Mouse (Mus musculus): Measurements from ENCODE around the gene Mphosph10.

DNA sequence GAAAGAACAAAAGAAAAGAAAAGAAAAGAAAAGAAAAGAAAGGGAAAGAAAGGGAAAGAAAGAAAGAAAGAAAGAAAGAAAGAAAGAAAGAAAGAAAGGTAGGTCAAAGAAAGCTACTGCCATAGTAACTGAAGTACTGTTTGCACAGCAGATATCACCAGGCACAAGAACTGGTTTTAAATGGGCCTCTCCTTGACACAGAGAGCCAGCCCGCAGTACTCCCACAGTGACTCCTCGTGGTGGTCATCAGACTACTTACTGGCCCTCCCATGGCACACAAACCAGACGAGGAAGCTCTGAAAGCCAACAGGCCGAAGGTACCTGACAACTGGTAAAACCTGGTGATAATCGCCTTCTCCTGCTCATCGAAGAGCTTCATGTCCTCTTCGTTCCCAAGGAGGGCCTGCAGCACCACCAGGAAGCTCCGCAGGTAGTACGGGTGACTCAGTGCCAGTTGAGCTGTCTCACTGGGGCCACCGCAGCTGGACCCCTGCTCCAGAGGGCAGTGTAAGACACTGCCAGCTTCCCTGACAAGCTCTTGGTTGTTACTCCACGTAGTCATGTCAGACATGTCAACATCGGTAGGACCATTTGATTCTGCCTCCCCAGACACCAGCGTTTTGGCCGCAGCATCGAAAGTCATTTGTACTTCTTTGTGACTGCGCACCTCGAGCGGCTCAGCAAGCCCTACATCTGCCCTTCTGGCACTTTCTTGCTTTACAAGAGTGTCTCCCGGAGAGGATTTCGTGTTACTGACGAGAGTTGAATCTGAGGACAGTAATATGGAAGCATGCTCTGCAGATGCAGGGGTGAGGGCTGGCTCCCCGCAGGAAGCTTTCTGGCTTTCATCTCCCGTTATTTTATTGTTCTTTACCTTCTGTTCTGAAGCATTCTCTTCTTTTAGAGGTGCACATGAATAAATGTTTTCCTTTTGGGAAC is 19.9 kb downstream of the Mphosph10 start:
- TF ChIP-seq SRF (IDR thresholded peaks at IDR 0.05; ENCODE audit: control insufficient read depth, insufficient read length, low read depth), result no peak
- TF ChIP-seq POLR2A (IDR thresholded peaks at IDR 0.05; ENCODE audit: insufficient read length, low read depth), result no peak
- TF ChIP-seq MAX (IDR thresholded peaks at IDR 0.05; ENCODE audit: low read depth), result no peak
- no peak for TF ChIP-seq TCF12 (IDR thresholded peaks at IDR 0.05; ENCODE audit: insufficient read depth, poor library complexity, severe bottlenecking)
- no peak for TF ChIP-seq USF1 (IDR thresholded peaks at IDR 0.05; ENCODE audit: low read depth)
- TF ChIP-seq CEBPB (IDR thresholded peaks at IDR 0.05; ENCODE audit: insufficient read depth, poor library complexity, severe bottlenecking), result no peak
- no peak for TF ChIP-seq MYOD1 (IDR thresholded peaks at IDR 0.05; ENCODE audit: control insufficient read depth in 1 of 3, insufficient read length in 2 of 3, low read depth in 2 of 3)
- no peak for TF ChIP-seq REST (IDR thresholded peaks at IDR 0.05; ENCODE audit: insufficient read depth, insufficient read length)

All from myocyte (in vitro differentiated cells).